Mouse (Mus musculus) heart, postnatal 14 days (tissue): ENCODE measurements around the gene Cer1. TPM values are rescaled to one million over a fixed set of nuclear protein-coding genes. Genes with fewer than 3 reads are reported as not detected.

Experiments used
- DNase-seq, 2 experiments: peaks; one replicate each; pipeline ENCODE4 v3.0.0; 2021 to 2022
- intact Hi-C: fragments of 180-260 bp; cut with DNase I; formaldehyde crosslinking; loops from one replicate; pipeline ENCODE4 v1.15.1; 2025
- long read RNA-seq, 2 experiments: library from polyadenylated mRNA; stranded (forward); transcript quantifications; one replicate each; pipeline ENCODE4 v2.0.0; 2021
- total RNA-seq, 2 experiments: library from RNA; stranded (reverse); gene quantifications; 2 replicates each; pipeline ENCODE4 v1.2.3; 2021

Cer1 gene
- total RNA-seq, result not detected
- long read RNA-seq, experiment 1, result 0 reads
- long read RNA-seq, experiment 2, result 0 reads

DNA sequence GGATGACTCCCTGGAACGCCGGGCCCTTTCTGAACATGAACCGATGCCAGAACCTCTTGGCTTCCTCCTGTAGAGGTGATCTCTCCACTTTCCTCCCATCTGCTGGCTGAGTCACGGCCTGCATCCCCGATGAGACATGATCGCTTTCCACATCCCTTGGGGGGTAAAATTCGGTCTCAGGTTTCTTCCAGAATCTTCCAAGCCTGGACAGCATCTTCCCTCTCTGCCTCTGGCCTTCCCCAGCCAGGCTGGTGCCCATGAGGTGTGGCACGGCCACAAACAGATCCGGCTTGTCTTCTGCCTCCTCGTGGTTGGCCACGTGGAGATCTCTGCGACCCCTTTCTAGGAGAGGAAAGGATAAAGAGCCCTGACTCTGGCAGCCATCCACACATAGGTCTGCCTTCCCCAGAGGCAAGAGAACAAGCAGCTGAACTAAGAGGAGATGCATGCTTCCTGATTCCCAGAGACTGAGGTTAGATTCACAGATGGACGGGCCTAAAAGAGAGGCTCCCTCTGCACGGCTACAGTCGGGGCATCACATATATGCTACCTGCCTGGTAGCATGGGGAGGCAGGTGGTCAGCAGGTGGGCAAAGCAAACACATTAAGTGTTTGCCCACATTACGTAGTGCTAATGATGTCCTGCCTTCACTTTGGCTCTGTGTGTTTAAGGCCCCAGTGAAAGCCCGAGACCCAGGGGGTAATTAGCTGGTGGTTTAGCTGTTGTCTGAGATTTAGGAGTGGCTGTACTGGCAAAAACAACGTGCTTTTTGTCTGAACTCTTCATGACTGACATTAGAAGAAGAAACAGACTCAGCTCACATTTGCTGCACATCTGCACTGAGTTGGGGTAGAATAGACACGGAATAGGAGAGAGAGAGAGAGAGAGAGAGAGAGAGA is at the start of gene Cer1:
Gene Cer1, minus strand, starts transcription at position 513 of the 899 bp plus-strand sequence.
- DNase-seq, result no peak
- intact Hi-C loops, result no loop called here

DNA sequence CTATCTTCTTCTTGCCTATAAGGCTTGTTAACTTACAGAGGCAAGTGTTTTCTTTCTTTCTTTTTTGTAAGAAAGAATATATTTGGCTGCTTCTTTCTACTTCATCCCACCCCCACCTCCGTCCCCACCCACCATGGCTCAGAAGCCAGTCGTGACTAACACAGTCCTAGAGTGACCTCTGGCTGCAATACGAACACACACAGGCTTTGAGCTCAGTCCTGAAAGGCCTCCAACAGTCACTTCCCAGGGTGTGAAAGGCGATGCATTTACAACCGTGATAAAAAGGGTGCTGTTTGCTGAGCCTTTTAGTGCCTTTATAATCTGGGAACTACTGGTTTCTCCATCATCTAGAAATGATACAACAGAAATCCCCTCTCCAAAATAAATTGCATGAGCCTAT is 49.4 kb upstream of the Cer1 start:
- intact Hi-C loops, result loop anchor here (2.0 to 5.0 kb wide), 4 partner anchors 130 to 1757 kb away; no protein-coding TSS in a partner anchor
- DNase-seq, result peak; percentile 34 to 56

DNA sequence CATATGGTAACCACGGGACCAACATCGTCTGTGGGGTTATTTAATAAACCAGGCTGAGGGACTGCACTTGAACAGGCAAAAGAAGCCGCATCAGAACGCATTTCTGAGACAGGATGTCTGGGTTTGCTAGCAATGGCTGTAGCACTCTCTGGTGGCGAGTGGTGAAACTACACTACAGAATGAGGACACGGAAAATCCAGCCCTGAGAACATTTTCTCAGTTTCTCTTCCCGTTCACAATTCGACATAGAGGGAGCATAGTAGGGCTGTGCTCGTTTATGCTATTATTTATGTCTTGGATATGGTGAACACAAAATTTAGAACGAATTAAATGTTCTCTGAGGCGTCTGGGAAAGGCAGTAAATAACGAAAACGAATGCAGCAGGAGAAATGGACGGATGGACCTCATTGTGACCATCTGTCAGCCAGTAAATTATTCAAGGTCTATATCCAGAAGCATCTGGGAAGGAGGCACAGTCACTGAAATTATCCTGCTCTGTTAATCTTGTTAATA is 48.8 kb upstream of the Cer1 start:
- intact Hi-C loops, result loop anchor here (2.0 to 5.0 kb wide), 4 partner anchors 129 to 1756 kb away; no protein-coding TSS in a partner anchor
- peak; percentile 72 to 86 for DNase-seq

GRCm38 (mm10) chr4:82930079-82930478 is 45.1 kb upstream of the Cer1 start:
- intact Hi-C loops, result loop anchor here (5.0 kb wide), 2 partner anchors 252 to 1753 kb away; no protein-coding TSS in a partner anchor
- DNase-seq, result no peak

- intact Hi-C loops, result no loop called here
- no peak for DNase-seq
These were observed 37.0 kb upstream of the Cer1 start for GRCm38 (mm10) chr4:82921962-82922361.

DNA sequence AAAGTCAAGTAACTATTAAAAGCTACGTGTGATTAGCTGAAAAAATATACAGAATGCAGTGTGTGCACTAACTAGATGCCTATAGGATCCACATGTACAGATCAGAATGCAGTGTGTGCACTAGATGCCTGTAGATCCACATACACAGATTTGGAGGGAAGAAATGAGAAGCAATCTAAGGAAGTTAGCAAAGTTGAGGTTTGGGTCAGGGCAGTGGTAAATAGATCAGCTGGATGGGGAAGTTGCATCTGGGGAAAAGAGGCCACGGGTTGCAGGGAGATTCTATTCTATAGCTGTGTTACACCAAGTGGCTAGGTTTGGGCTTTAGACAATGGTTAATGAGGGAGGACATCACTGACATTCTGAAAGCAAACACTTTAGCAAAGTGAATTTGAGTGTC is 33.7 kb upstream of the Cer1 start:
- intact Hi-C loops, result no loop called here

GRCm38 (mm10) chr4:82916678-82917050 is 31.7 kb upstream of the Cer1 start:
- DNase-seq, result no peak
- intact Hi-C loops, result no loop called here

More for the DNA sequence above, 33.7 kb upstream of the Cer1 start:
- no peak for DNase-seq

DNA sequence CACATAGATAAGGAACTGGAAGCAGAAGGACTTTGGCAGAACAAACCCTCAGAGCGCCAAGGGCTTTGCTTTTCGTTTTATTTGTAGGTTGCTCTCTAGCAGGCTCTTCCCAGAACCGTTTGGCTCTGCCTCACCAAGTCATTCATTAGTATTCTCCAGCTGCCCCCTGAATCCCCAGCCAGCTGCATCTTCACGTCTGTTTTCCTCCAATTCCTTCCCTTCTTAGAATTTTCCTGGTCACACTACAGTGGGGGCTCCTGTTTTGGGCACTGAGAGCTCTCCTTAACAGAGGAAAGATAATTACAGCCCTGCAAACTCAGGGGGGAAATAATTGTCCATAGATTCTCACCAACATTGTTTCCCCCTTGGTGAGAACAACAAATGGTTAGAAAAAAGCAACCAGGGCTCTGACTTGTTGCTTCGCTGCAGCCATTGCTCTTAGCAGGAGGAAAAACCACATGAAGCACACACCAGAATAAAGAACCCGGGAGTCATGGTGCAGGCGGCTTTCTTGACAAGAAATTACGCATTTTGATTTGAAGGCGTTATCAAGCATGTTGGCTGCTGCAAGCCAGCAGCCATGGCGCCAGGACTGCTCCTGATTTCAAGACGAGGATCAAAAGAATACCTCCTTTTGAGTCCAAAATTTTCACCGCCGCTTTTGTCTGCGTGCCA is 31.2 kb upstream of the Cer1 start:
- intact Hi-C loops, result no loop called here
- peak; percentile 7 to 17 for DNase-seq

GRCm38 (mm10) chr4:82915576-82915975 is 30.6 kb upstream of the Cer1 start:
- intact Hi-C loops, result no loop called here
- no peak for DNase-seq

DNA sequence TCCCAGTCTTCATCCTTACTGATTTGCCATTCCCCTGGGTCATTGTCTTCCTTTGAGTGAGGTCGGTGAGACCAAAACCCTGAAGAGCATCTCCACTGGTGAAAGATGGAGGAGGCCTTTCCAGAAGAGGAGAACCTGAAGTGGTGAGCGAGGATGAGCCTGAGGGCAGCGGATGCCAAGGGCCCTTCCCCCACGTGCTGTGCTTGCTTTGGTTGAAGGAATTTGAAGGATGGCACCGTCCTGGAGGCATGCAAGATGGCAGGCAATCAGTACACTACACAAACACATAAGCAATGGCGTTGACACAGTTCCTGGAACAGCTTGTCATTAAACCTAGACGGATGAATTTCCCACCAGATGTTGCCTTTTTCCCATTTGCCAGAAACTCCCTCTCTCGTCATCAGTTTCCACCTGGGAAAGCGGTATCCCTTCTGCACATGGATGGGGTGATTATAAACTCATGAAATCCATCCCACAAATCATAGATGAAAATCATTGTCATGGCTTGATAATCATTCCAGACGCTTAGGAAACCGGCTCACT is 29.7 kb upstream of the Cer1 start:
- DNase-seq, result no peak
- intact Hi-C loops, result no loop called here

GRCm38 (mm10) chr4:82895227-82895626 is 10.3 kb upstream of the Cer1 start:
- no peak for DNase-seq
- intact Hi-C loops, result no loop called here

- no peak for DNase-seq
- intact Hi-C loops, result no loop called here
These were observed 7.3 kb upstream of the Cer1 start for GRCm38 (mm10) chr4:82892247-82892646.

- no peak for DNase-seq
- intact Hi-C loops, result no loop called here
These were observed 6.6 kb upstream of the Cer1 start for GRCm38 (mm10) chr4:82891566-82891965.

DNA sequence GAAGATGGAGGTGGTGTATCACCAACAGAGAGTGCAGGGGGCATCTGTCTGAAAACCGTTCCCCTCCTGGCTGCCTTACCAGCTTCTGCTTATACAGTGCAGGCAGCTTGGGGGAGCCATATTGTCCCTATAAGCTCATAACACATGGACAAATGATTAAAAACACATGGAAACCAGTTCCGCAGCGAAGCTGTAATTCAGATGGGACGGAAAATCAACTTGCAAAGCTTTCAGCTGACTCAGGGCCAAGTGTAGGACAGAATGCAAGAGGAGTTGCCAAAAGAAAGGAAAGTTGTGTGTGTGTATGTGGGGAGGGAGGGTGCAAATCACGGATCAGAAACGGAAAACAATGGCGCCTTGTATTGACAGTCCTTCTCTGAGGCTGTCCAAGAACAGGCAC is 6.1 kb upstream of the Cer1 start:
- DNase-seq, result no peak

DNA sequence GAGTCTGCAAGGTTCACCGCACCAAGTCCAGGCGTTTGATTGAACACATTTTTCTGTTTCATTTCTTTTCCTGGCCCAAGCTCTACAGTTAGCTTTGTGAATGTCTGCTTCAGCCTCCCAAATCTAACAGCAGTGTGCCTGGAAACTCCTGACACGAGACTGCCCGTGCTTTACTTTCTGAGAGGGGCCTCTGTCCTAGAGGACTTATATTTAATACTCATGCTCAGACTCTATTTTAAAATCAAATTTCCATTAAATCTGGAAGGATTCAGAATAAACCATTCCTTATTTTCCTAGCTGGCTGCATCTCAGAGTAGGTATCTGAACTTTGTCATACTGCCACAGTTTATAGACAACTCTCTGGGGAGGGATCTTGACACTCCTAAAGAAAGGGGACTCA is 5.6 kb upstream of the Cer1 start:
- DNase-seq, result no peak
- intact Hi-C loops, result no loop called here

More for the DNA sequence above, 6.1 kb upstream of the Cer1 start:
- intact Hi-C loops, result no loop called here

DNA sequence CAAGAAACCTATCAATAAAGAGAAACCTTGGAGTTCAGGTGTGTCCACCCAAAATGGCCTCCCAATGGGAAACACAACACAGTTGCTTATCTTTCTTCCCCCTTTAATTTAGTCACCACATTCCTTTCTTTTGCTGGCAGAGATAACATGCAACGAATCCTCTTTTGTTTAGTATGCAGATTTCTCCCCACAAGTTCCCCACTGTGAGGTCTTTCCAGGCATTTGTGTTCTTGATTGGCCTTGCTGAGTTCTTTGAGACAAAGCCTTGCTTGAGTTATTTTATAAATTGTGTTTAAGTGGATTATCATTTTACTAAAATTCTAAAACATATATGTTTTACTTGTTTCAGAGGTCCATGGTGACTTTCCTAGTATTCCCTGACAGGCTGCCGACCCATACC is 1.2 kb upstream of the Cer1 start:
- intact Hi-C loops, result no loop called here
- no peak for DNase-seq

- intact Hi-C loops, result no loop called here
- DNase-seq, result no peak
These were observed 576 bp upstream of the Cer1 start for GRCm38 (mm10) chr4:82885535-82885913.

- intact Hi-C loops, result no loop called here
- DNase-seq, result no peak
These were observed 2.4 kb downstream of the Cer1 start for GRCm38 (mm10) chr4:82882500-82882899.

DNA sequence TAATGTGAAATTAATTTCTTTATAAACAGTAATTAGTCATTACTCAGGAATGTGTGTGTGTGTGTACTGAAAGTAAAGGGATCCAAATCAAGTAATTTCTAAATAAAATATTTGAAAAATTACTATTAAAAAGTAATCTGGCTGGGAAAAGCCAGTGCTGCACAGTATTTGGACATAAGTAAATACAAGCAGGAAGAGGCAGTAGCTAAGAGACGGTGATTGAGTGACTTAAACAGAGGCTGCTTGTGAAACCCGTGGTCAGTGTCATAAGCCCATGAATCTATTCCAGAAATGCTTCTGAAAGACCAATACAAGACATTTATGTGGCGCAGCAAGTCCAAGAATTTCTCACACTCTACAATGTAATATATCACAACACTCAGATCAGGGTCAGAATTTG is 3.6 kb downstream of the Cer1 start:
- intact Hi-C loops, result no loop called here

DNA sequence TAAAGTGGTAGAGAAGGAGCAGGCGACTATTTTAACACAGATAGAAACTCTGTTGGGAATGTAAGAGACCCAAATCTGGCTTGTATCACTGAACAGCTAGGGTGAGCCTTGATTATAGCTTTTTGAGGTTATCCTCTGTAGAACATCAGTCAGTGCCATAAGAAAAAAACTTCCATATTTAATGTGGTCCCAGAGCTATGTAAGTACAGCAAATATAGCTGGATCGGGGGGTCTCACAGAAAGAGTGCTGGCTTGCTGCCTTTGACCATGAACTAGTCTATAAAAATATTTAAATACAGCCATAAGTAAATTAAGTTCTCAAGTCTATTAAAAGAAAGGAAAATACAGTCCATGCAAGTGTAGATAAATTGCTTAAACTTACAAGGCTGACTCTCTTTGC is 4.7 kb downstream of the Cer1 start:
- no peak for DNase-seq
- intact Hi-C loops, result no loop called here

More for the DNA sequence above, 3.6 kb downstream of the Cer1 start:
- no peak for DNase-seq

GRCm38 (mm10) chr4:82879152-82879551 is 5.8 kb downstream of the Cer1 start:
- intact Hi-C loops, result no loop called here
- DNase-seq, result no peak
